Mouse (Mus musculus) ES-E14 (cell line): Measurements from ENCODE around the gene Trmt10c.

ENCODE experiments used
- CHD2 ChIP-seq: IDR thresholded peaks from 2 replicates; pipeline ENCODE4 v1.6.1; 2014; ENCODE audit warnings: mild to moderate bottlenecking, low read depth, low read length, inconsistent platforms
- HCFC1 ChIP-seq: IDR thresholded peaks from 2 replicates; pipeline ENCODE4 v1.6.1; 2012; ENCODE audit warnings: low read length, inconsistent platforms, borderline replicate concordance; ENCODE audit not compliant: insufficient read depth
- MAFK ChIP-seq: IDR thresholded peaks from 2 replicates; pipeline ENCODE4 v1.6.1; 2014; ENCODE audit warnings: mild to moderate bottlenecking, low read depth, low read length, inconsistent platforms; ENCODE audit not compliant: insufficient read depth
- ZNF384 ChIP-seq: IDR thresholded peaks from 2 replicates; pipeline ENCODE4 v1.6.1; 2012; ENCODE audit warnings: low read depth, low read length, inconsistent platforms

DNA sequence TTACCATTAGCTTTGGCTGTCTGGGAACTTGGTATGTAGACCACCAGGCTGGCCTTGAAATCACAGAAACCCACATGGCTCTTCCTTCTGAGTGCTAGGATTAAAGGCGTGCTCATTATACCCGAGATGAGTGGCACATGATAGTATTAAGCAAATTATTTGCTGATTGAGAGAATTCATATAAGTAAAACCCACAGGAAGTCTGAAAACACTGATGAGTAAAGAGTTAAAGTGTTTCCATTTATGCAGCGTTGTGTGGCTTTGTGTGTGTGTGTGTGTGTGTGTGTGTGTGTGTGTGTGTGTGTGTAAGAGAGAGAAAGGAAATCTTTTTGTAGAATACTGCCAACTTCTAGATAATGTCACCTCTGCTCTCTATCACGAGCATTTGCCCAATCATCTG lies 44.1 kb upstream of the Trmt10c start:
- no peak for TF ChIP-seq CHD2
- TF ChIP-seq HCFC1: no peak
- no peak for TF ChIP-seq MAFK
- TF ChIP-seq ZNF384: no peak
